Mouse (Mus musculus) cerebellum, postnatal 14 days (tissue): ENCODE data around the gene Rasl10b.

Source experiments
- DNase-seq, 2 experiments: peaks; one replicate each; pipeline ENCODE4 v3.0.0; 2021; ENCODE audit warnings: mixed read lengths in 2 of 2

Gene Rasl10b

GRCm38 (mm10) chr11:83432533-83432932 lies 23.6 kb downstream of the Rasl10b start:
- no peak for DNase-seq

GRCm38 (mm10) chr11:83437377-83437776 lies 28.4 kb downstream of the Rasl10b start, which contains the start of gene 1700020L24Rik:
Gene 1700020L24Rik (plus strand): TSS chr11:83437677.
- DNase-seq = no peak

GRCm38 (mm10) chr11:83439426-83440060 lies 30.6 kb downstream of the Rasl10b start:
- no peak for DNase-seq

GRCm38 (mm10) chr11:83440081-83441064 lies 31.4 kb downstream of the Rasl10b start:
- peak; percentile 94 for DNase-seq

- peak; percentile 30 to 54 for DNase-seq
These were observed 32.3 kb downstream of the Rasl10b start for GRCm38 (mm10) chr11:83441235-83441634.

GRCm38 (mm10) chr11:83442596-83443267 lies 33.8 kb downstream of the Rasl10b start:
- DNase-seq = peak; percentile 94

GRCm38 (mm10) chr11:83443824-83444223 lies 34.9 kb downstream of the Rasl10b start:
- DNase-seq = no peak

- DNase-seq = no peak
These were observed 36.1 kb downstream of the Rasl10b start for GRCm38 (mm10) chr11:83445001-83445400.

- DNase-seq = no peak
These were observed 38.7 kb downstream of the Rasl10b start for GRCm38 (mm10) chr11:83447612-83448011.

- DNase-seq = no peak
These were observed 39.3 kb downstream of the Rasl10b start for GRCm38 (mm10) chr11:83448021-83448926.

GRCm38 (mm10) chr11:83448927-83449236 lies 39.9 kb downstream of the Rasl10b start:
- peak; percentile 42 to 55 for DNase-seq

- DNase-seq = no peak
These were observed 40.4 kb downstream of the Rasl10b start for GRCm38 (mm10) chr11:83449298-83449697.

GRCm38 (mm10) chr11:83450550-83450949 lies 41.6 kb downstream of the Rasl10b start:
- no peak for DNase-seq

- DNase-seq = peak; percentile 69 to 70
These were observed 42.3 kb downstream of the Rasl10b start for GRCm38 (mm10) chr11:83451281-83451680.

GRCm38 (mm10) chr11:83454548-83454947 lies 45.6 kb downstream of the Rasl10b start:
- no peak for DNase-seq

- DNase-seq = no peak
These were observed 46.7 kb downstream of the Rasl10b start for GRCm38 (mm10) chr11:83455608-83456007.

GRCm38 (mm10) chr11:83457257-83457656 lies 48.3 kb downstream of the Rasl10b start:
- no peak for DNase-seq

GRCm38 (mm10) chr11:83457912-83458601 lies 49.1 kb downstream of the Rasl10b start:
- DNase-seq = no peak

GRCm38 (mm10) chr11:83461462-83462027 lies 52.6 kb downstream of the Rasl10b start:
- DNase-seq = peak; percentile 42 to 61

- DNase-seq = peak; percentile 67 to 69
These were observed 53.8 kb downstream of the Rasl10b start, which contains the start of gene Mmp28 for GRCm38 (mm10) chr11:83462711-83463244. Gene Mmp28 (minus strand): TSS chr11:83463071.

GRCm38 (mm10) chr11:83465976-83466375 lies 57.0 kb downstream of the Rasl10b start:
- peak; percentile 95 to 97 for DNase-seq
